Mouse (Mus musculus): ENCODE data around the gene Kcne1l.

GRCm38 (mm10) chrX:142304592-142304991, 1.5 kb downstream of the Kcne1l start:
- TF ChIP-seq CTCF (IDR thresholded peaks at IDR 0.05; ENCODE audit: low read depth, low read length) (no peak), EP300 (IDR thresholded peaks at IDR 0.05; ENCODE audit: insufficient read depth, low read depth, low read length) (no peak)

All from ES-Bruce4 (cell line).